Mouse (Mus musculus) adrenal gland (tissue): ENCODE measurements around the gene Zfp967.
"Not testable (repeated sequence)": the region's sequence is repeated elsewhere in the genome, so short reads cannot be mapped to it uniquely, and the experiment has no call there.

Experiments
- intact Hi-C: fragments of 180-260 bp; cut with DNase I; formaldehyde crosslinking; loops from one replicate; pipeline ENCODE4 v1.15.1; 2025
- long read RNA-seq, 2 experiments: library from polyadenylated mRNA; unstranded; transcript quantifications; one replicate each; pipeline ENCODE4 v2.0.0; 2020; ENCODE audit warnings: borderline replicate concordance in 1 of 2; ENCODE audit not compliant: insufficient replicate concordance in 1 of 2

Zfp967 gene
- long read RNA-seq, experiment 1, partial matches to known transcripts: 1 of 4 reads
- long read RNA-seq, experiment 1, other reads (novel, unspliced or antisense): 3 of 4 reads
- long read RNA-seq, experiment 2, partial matches to known transcripts: 0 of 2 reads
- long read RNA-seq, experiment 2, other reads (novel, unspliced or antisense): 2 of 2 reads

- intact Hi-C loops: not testable (repeated sequence)
These were observed at the start of gene Zfp967 for GRCm38 (mm10) chr2:176520756-176521155. Zfp967 (plus strand) TSS chr2:176521056.

- intact Hi-C loops: not testable (repeated sequence)
These were observed 34.2 kb upstream of the Zfp967 start, which contains the start of gene Gm14434 for GRCm38 (mm10) chr2:176486683-176487082. Gm14434 (minus strand) TSS chr2:176486783.
